Mouse (Mus musculus) G1E (cell line): ENCODE data around the gene Rsph6a. TPM values are rescaled to one million over a fixed set of nuclear protein-coding genes. Genes with fewer than 3 reads are reported as not detected.
A peak's percentile ranks its signal among the peaks of the same experiment; 100 is the strongest.

Experiments
- ATAC-seq: 2 replicates; pipeline ENCODE4 v1.8.0; 2016; ENCODE audit warnings: mild to moderate bottlenecking; ENCODE audit not compliant: insufficient number of reproducible peaks, poor library complexity, low FRiP score, severe bottlenecking; ENCODE audit errors: extremely low read depth
- DNase-seq: peaks from one replicate; pipeline ENCODE4 v3.0.0; 2012; ENCODE audit warnings: low spot score
- H3K27me3 ChIP-seq: 2 replicates; pipeline ENCODE4 v1.6.1; 2012; ENCODE audit warnings: mild to moderate bottlenecking, low read length, inconsistent platforms; ENCODE audit not compliant: insufficient read depth
- H3K36me3 ChIP-seq: replicated peaks from 2 replicates; pipeline ENCODE3; 2012; ENCODE audit warnings: mild to moderate bottlenecking, inconsistent platforms
- H3K4me1 ChIP-seq: 2 replicates; pipeline ENCODE4 v1.6.1; 2012; ENCODE audit warnings: low read depth, low read length, inconsistent platforms, mixed read lengths; ENCODE audit not compliant: insufficient read depth
- H3K4me3 ChIP-seq: 2 replicates; pipeline ENCODE4 v1.5.1; 2012; ENCODE audit warnings: low read depth, mild to moderate bottlenecking, inconsistent platforms, low read length, moderate library complexity, mixed read lengths
- H3K9me3 ChIP-seq: replicated peaks from 2 replicates; pipeline ENCODE4 v1.6.1; 2012; ENCODE audit warnings: inconsistent platforms
- CTCF ChIP-seq: IDR thresholded peaks from 2 replicates; pipeline ENCODE4 v1.5.1; 2012; ENCODE audit warnings: low read depth, low read length, inconsistent platforms, mixed read lengths
- GATA1 ChIP-seq: IDR thresholded peaks from 2 replicates; pipeline ENCODE4 v1.6.1; 2012; ENCODE audit warnings: borderline replicate concordance, low read length, inconsistent platforms, mixed read lengths
- GATA2 ChIP-seq: IDR thresholded peaks from 2 replicates; pipeline ENCODE4 v1.6.1; 2012; ENCODE audit warnings: low read depth, low read length, inconsistent platforms, borderline replicate concordance
- POLR2AphosphoS5 ChIP-seq: IDR thresholded peaks from 2 replicates; pipeline ENCODE4 v1.6.1; 2012; ENCODE audit warnings: low read depth, low read length, inconsistent platforms; ENCODE audit not compliant: insufficient replicate concordance
- TAL1 ChIP-seq: conservative IDR thresholded peaks from 2 replicates; pipeline ENCODE4 v1.6.1; 2012; ENCODE audit warnings: low read depth, low read length, inconsistent platforms, mixed read lengths
- polyA plus RNA-seq: library from polyadenylated mRNA; stranded (reverse); fragments of >175 nt; gene quantifications from 2 replicates; pipeline ENCODE4 v1.2.3, GENCODE M21; 2012
- total RNA-seq, 2 experiments: library from RNA; stranded (forward) in 1 of 2; stranded (reverse) in 1 of 2; fragments of 200-1000 nt in 1 of 2; fragments of >200 nt in 1 of 2; fragmentation: Nextera tagmentation in 1 of 2; gene quantifications; 2 replicates each; pipeline ENCODE4 v1.2.3; 2014 to 2017

The Rsph6a gene
- total and polyA plus RNA-seq, 3 experiments, result 0.16 to 0.33 TPM; not detected in 1

DNA sequence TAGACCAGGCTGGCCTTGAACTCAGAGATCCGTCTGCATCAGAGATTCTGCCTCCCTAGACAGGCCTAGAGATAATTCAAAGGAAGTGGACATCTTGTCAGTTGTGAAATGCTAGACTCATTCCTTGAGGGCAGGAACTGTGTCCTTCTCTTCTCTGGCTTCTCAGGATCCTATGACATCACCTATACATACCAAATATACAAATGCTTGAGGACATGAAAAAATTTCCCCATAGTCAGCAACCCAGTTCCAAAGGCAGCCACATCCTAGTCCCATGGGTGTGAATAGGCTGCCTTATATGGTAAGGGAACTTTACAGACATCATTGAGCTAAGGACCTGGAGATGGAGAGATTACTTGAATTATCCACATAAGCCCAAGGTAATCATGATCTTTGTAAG, 55.1 kb downstream of the Rsph6a start:
- DNase-seq (no peak), ATAC-seq (no peak)
- H3K27me3 ChIP-seq, result peaks cover 65% of the 10 kb centered on the region
- H3K4me3 ChIP-seq, result no peak overlapping the region
- H3K4me1 ChIP-seq, result no peaks in the 10 kb centered on the region; the same call in 1 of the 2 replicates
- no peak for TF ChIP-seq GATA1
- no peak for TF ChIP-seq POLR2AphosphoS5
- no peak for TF ChIP-seq CTCF
- TF ChIP-seq TAL1, result no peak
- TF ChIP-seq GATA2, result no peak
- no peaks in the 10 kb centered on the region for H3K9me3 ChIP-seq
- H3K36me3 ChIP-seq, result no peaks in the 10 kb centered on the region

DNA sequence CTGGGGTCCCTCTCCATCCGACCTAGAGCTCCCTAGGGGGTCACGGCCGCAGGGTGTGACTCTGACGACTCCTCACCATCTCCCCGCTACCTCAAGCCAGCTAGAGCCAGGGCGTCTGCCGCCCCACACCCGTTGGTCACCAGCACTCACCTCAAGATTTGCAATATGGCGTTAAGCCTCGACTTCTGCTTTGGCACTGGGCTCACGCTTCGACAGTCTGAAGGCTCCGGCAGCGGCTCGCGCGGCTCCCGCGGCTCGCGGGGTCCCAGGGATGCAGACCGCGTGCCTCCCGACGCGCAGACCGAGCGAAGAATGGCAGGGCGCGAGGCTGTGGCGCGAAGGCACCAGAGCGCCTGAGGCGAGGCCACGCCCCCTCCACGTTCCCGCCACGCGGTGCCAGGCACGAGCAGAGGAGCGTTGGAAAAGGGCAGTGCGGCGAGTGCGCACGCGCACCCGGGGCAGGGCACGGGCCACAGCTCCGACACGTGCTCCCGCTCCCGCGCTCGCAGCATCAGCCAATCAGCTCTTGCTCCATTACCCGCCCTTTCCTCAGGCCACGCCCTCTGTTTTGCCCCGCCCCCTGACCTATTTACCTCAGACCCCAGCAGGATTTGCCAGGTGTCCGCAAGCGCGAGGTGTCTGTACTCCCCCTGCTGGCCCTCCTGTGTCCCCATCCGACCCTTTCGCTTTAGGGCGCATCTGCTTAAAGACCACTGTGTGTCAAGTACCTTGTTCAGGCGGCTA, 63.7 kb downstream of the Rsph6a start, which contains the start of gene Gm4969:
Gm4969 (minus strand) TSS at position 341 of the 744 bp plus-strand sequence.
- DNase-seq (no peak), ATAC-seq (no peak)

DNA sequence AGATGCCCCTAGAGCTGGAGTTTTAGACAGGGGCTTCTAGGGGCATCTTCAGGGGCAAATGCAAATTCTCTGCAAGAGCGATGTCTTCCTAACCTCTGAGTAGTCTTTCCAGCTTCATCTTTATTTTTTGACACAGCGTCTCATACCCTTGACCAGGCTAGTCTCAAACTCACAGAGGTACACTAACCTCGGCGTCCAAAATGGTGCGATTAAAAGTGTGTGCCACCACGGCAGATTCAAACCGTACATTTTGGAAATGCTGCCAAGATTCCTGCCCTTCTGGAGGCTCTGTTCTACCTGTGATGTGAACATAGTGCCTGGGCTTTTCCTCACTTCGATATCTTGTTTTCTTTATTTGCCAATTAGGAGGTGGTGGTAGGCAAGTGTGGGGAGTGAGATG, 64.6 kb downstream of the Rsph6a start:
- Histone ChIP-seq H3K36me3 (peaks cover 11% of the 10 kb centered on the region), H3K4me1 (peaks cover 24% of the 10 kb centered on the region), H3K9me3 (peaks cover 7% of the 10 kb centered on the region), H3K4me3 (no peak overlapping the region; the same call in 1 of the 2 replicates), H3K27me3 (no peaks in the 10 kb centered on the region; the same call in 1 of the 2 replicates)
- DNase-seq, result no peak
- TF ChIP-seq CTCF, result no peak
- TF ChIP-seq POLR2AphosphoS5, result no peak
- no peak for ATAC-seq

More for the DNA sequence above, 63.7 kb downstream of the Rsph6a start, which contains the start of gene Gm4969:
- Histone ChIP-seq H3K27me3 (peaks cover under 1% of the 10 kb centered on the region), H3K4me3 (peak within 1 kb of the TSS; percentile 41; the same call in 1 of the 2 replicates), H3K36me3 (peaks cover 9% of the 10 kb centered on the region), H3K4me1 (peaks cover 24% of the 10 kb centered on the region), H3K9me3 (peaks cover 7% of the 10 kb centered on the region)
- TF ChIP-seq GATA1 (no peak), TAL1 (no peak), CTCF (no peak), POLR2AphosphoS5 (no peak), GATA2 (no peak)

DNA sequence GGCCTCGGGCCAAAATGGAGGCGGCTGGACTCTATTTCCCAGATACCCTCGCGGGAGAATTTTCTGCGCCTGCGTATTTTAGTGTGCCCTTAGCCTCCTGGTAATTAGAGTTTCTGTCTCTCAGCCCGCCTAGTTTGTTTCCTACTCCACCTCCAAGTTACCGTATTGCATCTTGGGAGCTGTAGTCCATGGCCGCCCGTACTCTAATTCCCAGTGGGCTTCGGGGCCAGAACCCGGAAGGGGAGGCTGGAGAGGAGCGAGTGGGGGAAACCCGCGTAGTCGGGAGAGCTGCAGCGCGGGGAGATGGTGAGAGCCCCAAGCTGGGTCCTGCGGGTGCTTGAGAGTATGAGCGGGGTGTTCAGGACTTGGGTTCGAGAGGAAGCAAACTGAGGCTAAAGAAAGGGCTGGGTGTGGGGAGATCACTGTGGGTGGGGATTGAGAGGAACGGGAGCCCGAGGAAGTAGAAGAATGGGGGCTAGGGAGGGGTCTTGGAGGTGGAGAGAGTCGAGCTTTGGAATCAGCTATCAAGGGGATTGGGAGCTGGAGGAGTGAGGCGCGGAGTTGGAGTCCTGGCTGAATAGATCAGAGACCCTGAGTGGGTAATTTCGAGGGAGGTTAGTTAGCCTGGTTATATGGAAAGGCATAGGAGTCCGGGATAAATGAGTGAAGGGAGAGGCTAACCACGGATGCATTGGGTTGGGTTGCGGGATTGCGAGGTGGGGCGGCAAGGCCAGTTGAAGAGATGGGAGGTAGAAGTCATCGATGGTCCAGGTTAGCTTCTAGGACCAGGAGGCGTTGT, 65.3 kb downstream of the Rsph6a start, which contains the start of gene Fbxo46:
Fbxo46 (plus strand) TSS at position 229 of the 799 bp plus-strand sequence.
- H3K4me1 ChIP-seq, result peaks cover 24% of the 10 kb centered on the region
- no peaks in the 10 kb centered on the region; the same call in 1 of the 2 replicates for H3K27me3 ChIP-seq
- peaks cover 7% of the 10 kb centered on the region for H3K9me3 ChIP-seq
- no peak for TF ChIP-seq GATA2
- ATAC-seq (peak; percentile 99), DNase-seq (peak; percentile 91)
- H3K36me3 ChIP-seq, result peaks cover 19% of the 10 kb centered on the region
- H3K4me3 ChIP-seq, result peak within 1 kb of the TSS; percentile 77

DNA sequence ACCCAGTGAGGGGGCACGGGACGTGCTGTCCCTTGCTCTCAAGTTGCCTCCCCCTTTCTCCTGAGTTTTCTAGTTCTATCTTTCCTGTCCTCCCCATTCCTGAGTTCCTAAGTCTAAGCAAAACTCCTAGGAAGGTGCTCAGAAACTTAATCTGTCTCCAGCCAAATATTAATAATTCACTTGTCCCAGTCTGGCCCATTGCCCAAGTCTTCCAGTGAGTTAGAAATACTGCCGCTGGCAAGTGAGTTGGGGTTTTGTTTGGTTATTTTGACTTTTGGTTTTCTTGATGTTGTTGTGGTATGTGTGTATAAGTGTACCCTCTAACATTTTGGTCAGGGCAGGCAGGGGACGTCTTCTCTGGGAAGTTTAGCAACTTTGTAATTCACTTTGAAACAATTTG, 67.2 kb downstream of the Rsph6a start:
- peaks cover 24% of the 10 kb centered on the region for H3K4me1 ChIP-seq
- no peak for ATAC-seq
- H3K4me3 ChIP-seq, result no peak overlapping the region
- peaks cover 7% of the 10 kb centered on the region for H3K9me3 ChIP-seq
- peaks cover 36% of the 10 kb centered on the region for H3K36me3 ChIP-seq
- no peaks in the 10 kb centered on the region; the same call in 1 of the 2 replicates for H3K27me3 ChIP-seq
- TF ChIP-seq POLR2AphosphoS5, result no peak
- TF ChIP-seq GATA2, result no peak
- TF ChIP-seq CTCF, result no peak
- no peak for TF ChIP-seq GATA1
- TF ChIP-seq TAL1, result no peak
- no peak for DNase-seq

Other genes starting within 250 kb of the Rsph6a start
Only the 20 nearest of the 24 such genes appear.
- not detected in 2 replicates for gene Mill2, start 214.7 kb upstream of the Rsph6a start, total RNA-seq (2014; fragmentation: Nextera tagmentation)
- 0.06 and 0.11 TPM in 2 replicates for gene Mill2, start 214.7 kb upstream of the Rsph6a start, total RNA-seq (2017)
- not detected in 2 replicates for gene Mill2, start 214.7 kb upstream of the Rsph6a start, polyA plus RNA-seq
- not detected in 2 replicates for gene Pglyrp1, start 183.4 kb upstream of the Rsph6a start, total RNA-seq (2014; fragmentation: Nextera tagmentation)
- gene Pglyrp1, start 183.4 kb upstream of the Rsph6a start, total RNA-seq (2017), result not detected in 2 replicates
- not detected in 2 replicates for gene Pglyrp1, start 183.4 kb upstream of the Rsph6a start, polyA plus RNA-seq
- 2.1 and 9.6 TPM in 2 replicates for gene Ccdc61, start 144.3 kb upstream of the Rsph6a start, total RNA-seq (2014; fragmentation: Nextera tagmentation)
- 5.1 and 9.4 TPM in 2 replicates for gene Ccdc61, start 144.3 kb upstream of the Rsph6a start, total RNA-seq (2017)
- gene Ccdc61, start 144.3 kb upstream of the Rsph6a start, polyA plus RNA-seq, result 47.9 and 61.1 TPM in 2 replicates
- gene Nova2, start 128.8 kb upstream of the Rsph6a start, total RNA-seq (2014; fragmentation: Nextera tagmentation), result not detected in 2 replicates
- gene Nova2, start 128.8 kb upstream of the Rsph6a start, total RNA-seq (2017), result under 0.01 and 0.05 TPM in 2 replicates
- gene Nova2, start 128.8 kb upstream of the Rsph6a start, polyA plus RNA-seq, result not detected in 2 replicates
- gene Nanos2, start 67.3 kb upstream of the Rsph6a start, total RNA-seq (2014; fragmentation: Nextera tagmentation), result not detected in 2 replicates
- 0.12 and 0.16 TPM in 2 replicates for gene Nanos2, start 67.3 kb upstream of the Rsph6a start, total RNA-seq (2017)
- not detected in 2 replicates for gene Nanos2, start 67.3 kb upstream of the Rsph6a start, polyA plus RNA-seq
- 2.4 and 3.9 TPM in 2 replicates for gene Mypop, start 63.4 kb upstream of the Rsph6a start, total RNA-seq (2014; fragmentation: Nextera tagmentation)
- gene Mypop, start 63.4 kb upstream of the Rsph6a start, total RNA-seq (2017), result 2.0 and 4.1 TPM in 2 replicates
- gene Mypop, start 63.4 kb upstream of the Rsph6a start, polyA plus RNA-seq, result 15.8 and 20.5 TPM in 2 replicates
- 34.1 and 34.9 TPM in 2 replicates for gene Irf2bp1, start 50.6 kb upstream of the Rsph6a start, total RNA-seq (2014; fragmentation: Nextera tagmentation)
- gene Irf2bp1, start 50.6 kb upstream of the Rsph6a start, total RNA-seq (2017), result 13.4 TPM in 2 replicates
- gene Irf2bp1, start 50.6 kb upstream of the Rsph6a start, polyA plus RNA-seq, result 105 and 139 TPM in 2 replicates
- not detected in 2 replicates for gene Foxa3, start 31.2 kb upstream of the Rsph6a start, total RNA-seq (2014; fragmentation: Nextera tagmentation)
- gene Foxa3, start 31.2 kb upstream of the Rsph6a start, total RNA-seq (2017), result not detected in 2 replicates
- gene Foxa3, start 31.2 kb upstream of the Rsph6a start, polyA plus RNA-seq, result 0.03 TPM in 1 of 2 replicates, not detected in the other
- 119 and 149 TPM in 2 replicates for gene Sympk, start 30.3 kb upstream of the Rsph6a start, total RNA-seq (2014; fragmentation: Nextera tagmentation)
- 47.6 and 48.1 TPM in 2 replicates for gene Sympk, start 30.3 kb upstream of the Rsph6a start, total RNA-seq (2017)
- 257 and 260 TPM in 2 replicates for gene Sympk, start 30.3 kb upstream of the Rsph6a start, polyA plus RNA-seq
- 36.2 and 50.6 TPM in 2 replicates for gene Dmwd, start 21.5 kb downstream of the Rsph6a start, total RNA-seq (2014; fragmentation: Nextera tagmentation)
- 22.4 and 23.6 TPM in 2 replicates for gene Dmwd, start 21.5 kb downstream of the Rsph6a start, total RNA-seq (2017)
- 141 and 150 TPM in 2 replicates for gene Dmwd, start 21.5 kb downstream of the Rsph6a start, polyA plus RNA-seq
- gene Dmpk, start 29.2 kb downstream of the Rsph6a start, total RNA-seq (2014; fragmentation: Nextera tagmentation), result 17.1 and 27.5 TPM in 2 replicates
- gene Dmpk, start 29.2 kb downstream of the Rsph6a start, total RNA-seq (2017), result 7.3 and 8.0 TPM in 2 replicates
- gene Dmpk, start 29.2 kb downstream of the Rsph6a start, polyA plus RNA-seq, result 78.7 and 82.1 TPM in 2 replicates
- gene Six5, start 39.9 kb downstream of the Rsph6a start, total RNA-seq (2014; fragmentation: Nextera tagmentation), result 1.8 and 3.8 TPM in 2 replicates
- gene Six5, start 39.9 kb downstream of the Rsph6a start, total RNA-seq (2017), result 2.6 and 3.6 TPM in 2 replicates
- 9.2 and 9.9 TPM in 2 replicates for gene Six5, start 39.9 kb downstream of the Rsph6a start, polyA plus RNA-seq
- gene Gm4969, start 63.7 kb downstream of the Rsph6a start, total RNA-seq (2014; fragmentation: Nextera tagmentation), result 0.39 TPM in 1 of 2 replicates, not detected in the other
- 0.05 TPM in 1 of 2 replicates, not detected in the other for gene Gm4969, start 63.7 kb downstream of the Rsph6a start, total RNA-seq (2017)
- 0.01 TPM in 1 of 2 replicates, not detected in the other for gene Gm4969, start 63.7 kb downstream of the Rsph6a start, polyA plus RNA-seq
- gene Fbxo46, start 65.2 kb downstream of the Rsph6a start, total RNA-seq (2014; fragmentation: Nextera tagmentation), result 3.3 and 6.7 TPM in 2 replicates
- gene Fbxo46, start 65.2 kb downstream of the Rsph6a start, total RNA-seq (2017), result 6.2 and 7.2 TPM in 2 replicates
- gene Fbxo46, start 65.2 kb downstream of the Rsph6a start, polyA plus RNA-seq, result 27.3 and 27.8 TPM in 2 replicates
- 5.1 and 5.9 TPM in 2 replicates for gene Qpctl, start 94.6 kb downstream of the Rsph6a start, total RNA-seq (2014; fragmentation: Nextera tagmentation)
- 2.6 and 3.0 TPM in 2 replicates for gene Qpctl, start 94.6 kb downstream of the Rsph6a start, total RNA-seq (2017)
- 6.2 and 6.7 TPM in 2 replicates for gene Qpctl, start 94.6 kb downstream of the Rsph6a start, polyA plus RNA-seq
- gene Snrpd2, start 95.0 kb downstream of the Rsph6a start, total RNA-seq (2014; fragmentation: Nextera tagmentation), result 19.5 and 25.5 TPM in 2 replicates
- gene Snrpd2, start 95.0 kb downstream of the Rsph6a start, total RNA-seq (2017), result 75.1 and 92.3 TPM in 2 replicates
- gene Snrpd2, start 95.0 kb downstream of the Rsph6a start, polyA plus RNA-seq, result 73.1 and 75.0 TPM in 2 replicates
- gene Gipr, start 111.4 kb downstream of the Rsph6a start, total RNA-seq (2014; fragmentation: Nextera tagmentation), result 7.0 and 10.7 TPM in 2 replicates
- 6.5 and 6.8 TPM in 2 replicates for gene Gipr, start 111.4 kb downstream of the Rsph6a start, total RNA-seq (2017)
- 7.1 and 7.7 TPM in 2 replicates for gene Gipr, start 111.4 kb downstream of the Rsph6a start, polyA plus RNA-seq
- 13.6 and 19.0 TPM in 2 replicates for gene Eml2, start 121.7 kb downstream of the Rsph6a start, total RNA-seq (2014; fragmentation: Nextera tagmentation)
- gene Eml2, start 121.7 kb downstream of the Rsph6a start, total RNA-seq (2017), result 14.3 and 15.1 TPM in 2 replicates
- gene Eml2, start 121.7 kb downstream of the Rsph6a start, polyA plus RNA-seq, result 25.4 and 27.2 TPM in 2 replicates
- 0.30 TPM in 1 of 2 replicates, not detected in the other for gene Gpr4, start 157.8 kb downstream of the Rsph6a start, total RNA-seq (2014; fragmentation: Nextera tagmentation)
- 0.11 and 0.12 TPM in 2 replicates for gene Gpr4, start 157.8 kb downstream of the Rsph6a start, total RNA-seq (2017)
- 0.06 and 0.16 TPM in 2 replicates for gene Gpr4, start 157.8 kb downstream of the Rsph6a start, polyA plus RNA-seq
- 13.8 and 14.2 TPM in 2 replicates for gene Opa3, start 173.6 kb downstream of the Rsph6a start, total RNA-seq (2014; fragmentation: Nextera tagmentation)
- gene Opa3, start 173.6 kb downstream of the Rsph6a start, total RNA-seq (2017), result 14.8 and 15.2 TPM in 2 replicates
- gene Opa3, start 173.6 kb downstream of the Rsph6a start, polyA plus RNA-seq, result 7.7 and 8.4 TPM in 2 replicates